Mouse (Mus musculus) forebrain, embryonic 13.5 days (tissue): ENCODE data around the gene Pax1. TPM values are rescaled to one million over a fixed set of nuclear protein-coding genes. Genes with fewer than 3 reads are reported as not detected.

Experiments used
- ATAC-seq: fragments of 200-750 bp; cut with Nextera tagmentation; 2 replicates; pipeline ENCODE4 v1.8.0; 2017
- H3K27ac ChIP-seq: fragments of 300-500 bp; sonication (generic); 2 replicates; pipeline ENCODE4 v1.5.1; 2015; ENCODE audit warnings: inconsistent platforms, mild to moderate bottlenecking, moderate library complexity
- H3K27me3 ChIP-seq: fragments of 300-500 bp; sonication (generic); 2 replicates; pipeline ENCODE4 v1.6.1; 2015; ENCODE audit warnings: mild to moderate bottlenecking, inconsistent platforms
- H3K36me3 ChIP-seq: fragments of 300-500 bp; sonication (generic); 2 replicates; pipeline ENCODE4 v1.6.1; 2015; ENCODE audit warnings: mild to moderate bottlenecking, inconsistent platforms; ENCODE audit not compliant: poor library complexity, severe bottlenecking
- H3K4me1 ChIP-seq: fragments of 300-500 bp; sonication (generic); 2 replicates; pipeline ENCODE4 v1.6.1; 2015; ENCODE audit warnings: inconsistent platforms
- H3K4me2 ChIP-seq: fragments of 300-500 bp; sonication (generic); 2 replicates; pipeline ENCODE4 v1.6.1; 2015; ENCODE audit warnings: inconsistent platforms, mild to moderate bottlenecking, moderate library complexity
- H3K4me3 ChIP-seq: fragments of 300-500 bp; sonication (generic); 2 replicates; pipeline ENCODE4 v1.5.1; 2015; ENCODE audit warnings: mild to moderate bottlenecking, inconsistent platforms
- H3K9ac ChIP-seq: fragments of 300-500 bp; sonication (generic); 2 replicates; pipeline ENCODE4 v1.6.1; 2015; ENCODE audit warnings: mild to moderate bottlenecking, inconsistent platforms
- H3K9me3 ChIP-seq: fragments of 300-500 bp; sonication (generic); replicated peaks from 2 replicates; pipeline ENCODE4 v1.6.1; 2016; ENCODE audit warnings: inconsistent platforms
- WGBS: fragments of 180-500 bp; shearing (Covaris S2); methylation state at CpG from one replicate; pipeline ENCODE4 v1.1.7; 2015; 5-methylcytosine and 5-hydroxymethylcytosine counted together
- polyA plus RNA-seq: library from polyadenylated mRNA; unstranded; fragments of >200 nt; fragmentation: Nextera tagmentation; extraction: Ambion mirVana; gene quantifications from 2 replicates; pipeline ENCODE4 v1.2.1, GENCODE M21; 2015

Gene Pax1
- polyA plus RNA-seq, 1 experiment from 2014 or later: not detected

DNA sequence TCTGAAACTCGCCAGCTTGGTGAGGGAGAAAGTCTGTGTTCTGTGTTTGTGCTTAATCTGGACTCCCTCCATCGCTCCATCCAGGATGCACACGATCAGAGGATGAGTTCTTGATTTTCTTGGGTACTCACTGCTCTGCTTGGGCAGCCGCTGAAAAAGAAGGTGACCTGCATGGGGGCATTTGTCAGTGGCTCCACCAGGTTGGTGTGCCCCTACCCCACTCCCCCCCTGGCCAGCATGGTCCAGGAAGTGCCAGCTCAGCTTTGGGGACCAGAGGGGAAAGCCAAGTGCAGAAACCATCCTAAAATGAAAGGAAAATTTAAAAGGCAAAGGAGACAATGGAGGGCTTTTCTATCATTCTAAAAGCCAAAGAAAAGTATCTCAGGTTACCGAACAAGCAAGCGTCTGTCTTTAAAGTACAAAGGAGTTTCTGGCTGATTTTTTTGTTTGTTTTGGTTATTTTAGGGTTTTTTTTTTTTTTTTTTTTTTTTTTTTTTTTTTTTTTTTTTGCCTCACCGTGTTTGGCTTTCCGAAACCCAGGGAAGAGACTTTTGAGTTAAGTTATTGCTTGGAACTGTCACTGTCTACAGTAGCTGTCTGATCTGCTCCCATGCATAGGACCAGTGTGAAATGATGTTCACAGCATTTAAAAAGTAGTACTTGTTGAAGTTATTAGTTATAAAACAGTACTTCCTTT lies 13.4 kb downstream of the Pax1 start:
- 7% methylated on average over 8 of the region's 8 CpGs for WGBS
- Histone ChIP-seq H3K9ac (no peak overlapping the region), H3K4me2 (no peak overlapping the region), H3K9me3 (no peaks in the 10 kb centered on the region), H3K36me3 (no peaks in the 10 kb centered on the region), H3K27me3 (peaks cover 85% of the 10 kb centered on the region), H3K4me3 (no peak overlapping the region), H3K27ac (no peak overlapping the region), H3K4me1 (no peaks in the 10 kb centered on the region)
- ATAC-seq: no peak

DNA sequence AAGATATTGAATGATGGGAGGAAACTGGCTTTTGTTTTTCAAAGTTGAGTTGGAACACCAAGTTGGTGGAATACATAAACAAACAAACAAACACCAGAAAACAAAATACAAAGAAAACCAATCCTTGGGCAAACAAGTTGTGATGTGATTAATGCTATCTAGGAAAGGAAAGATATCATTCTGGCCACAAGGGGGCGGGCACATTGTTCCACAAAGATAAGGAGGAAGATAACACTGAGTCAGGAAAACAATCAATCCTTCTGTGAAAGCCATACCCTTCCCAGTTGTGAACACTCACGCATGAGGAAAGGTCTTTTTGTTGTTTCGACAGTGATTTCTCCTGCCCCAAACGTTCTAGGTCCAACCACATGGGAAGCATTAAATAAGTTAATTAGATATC lies 17.2 kb downstream of the Pax1 start:
- Histone ChIP-seq H3K27ac (no peak overlapping the region), H3K4me1 (no peaks in the 10 kb centered on the region), H3K4me2 (no peak overlapping the region), H3K4me3 (no peak overlapping the region), H3K27me3 (peaks cover 52% of the 10 kb centered on the region), H3K36me3 (no peaks in the 10 kb centered on the region), H3K9ac (no peak overlapping the region), H3K9me3 (no peaks in the 10 kb centered on the region)
- 13% methylated on average over 4 of the region's 4 CpGs for WGBS
- ATAC-seq: peak; percentile 55; the same call in 1 of the 2 replicates

DNA sequence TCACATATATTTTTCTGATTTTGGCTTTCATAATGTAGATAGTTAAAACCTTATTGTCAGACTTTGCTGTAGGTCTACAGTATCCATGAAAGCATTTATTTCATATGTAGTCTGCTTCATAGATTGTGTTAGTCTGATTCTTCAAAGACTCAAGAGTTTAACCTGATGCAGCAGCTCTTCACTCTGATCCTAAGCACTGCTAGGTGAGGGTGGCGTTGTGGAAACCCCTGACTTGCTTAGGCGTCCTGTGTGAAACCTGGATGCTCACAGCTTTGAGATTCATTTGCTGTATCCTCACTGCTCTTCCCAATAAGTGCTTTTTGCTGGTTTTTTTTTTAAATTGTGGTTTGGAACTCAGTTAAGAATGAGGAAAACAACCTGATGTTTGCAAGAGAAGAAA lies 21.6 kb downstream of the Pax1 start:
- 75% methylated on average over 2 of the region's 2 CpGs for WGBS
- H3K27me3 ChIP-seq: peaks cover 8% of the 10 kb centered on the region
- no peak overlapping the region for H3K4me2 ChIP-seq
- H3K9ac ChIP-seq: no peak overlapping the region
- no peaks in the 10 kb centered on the region for H3K4me1 ChIP-seq
- H3K9me3 ChIP-seq: no peaks in the 10 kb centered on the region
- no peak overlapping the region for H3K27ac ChIP-seq
- H3K36me3 ChIP-seq: no peaks in the 10 kb centered on the region
- no peak for ATAC-seq
- no peak overlapping the region for H3K4me3 ChIP-seq

DNA sequence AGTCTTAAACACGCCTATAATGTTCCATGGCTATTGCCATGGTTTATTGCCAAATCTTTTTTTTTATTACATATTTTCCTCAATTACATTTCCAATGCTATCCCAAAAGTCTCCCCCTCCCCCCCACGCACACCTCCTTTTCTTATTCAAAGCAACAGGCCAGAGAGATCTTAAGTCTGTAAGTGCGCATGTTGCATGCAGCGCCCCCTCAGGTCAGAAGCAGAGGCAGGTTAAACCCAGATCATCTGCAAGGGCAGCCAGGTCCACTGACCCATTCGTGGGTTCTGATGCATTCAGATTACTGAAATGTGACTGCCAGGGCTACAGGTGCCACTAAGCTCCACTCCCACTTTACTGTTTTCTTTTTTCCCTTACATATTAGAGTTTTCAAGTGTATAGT lies 25.2 kb downstream of the Pax1 start:
- Histone ChIP-seq H3K27me3 (no peaks in the 10 kb centered on the region), H3K4me1 (no peaks in the 10 kb centered on the region), H3K36me3 (no peaks in the 10 kb centered on the region), H3K4me3 (no peak overlapping the region), H3K9me3 (no peaks in the 10 kb centered on the region), H3K9ac (no peak overlapping the region), H3K27ac (no peak overlapping the region), H3K4me2 (no peak overlapping the region)
- no peak for ATAC-seq
- WGBS: 51% methylated on average over 5 of the region's 5 CpGs

DNA sequence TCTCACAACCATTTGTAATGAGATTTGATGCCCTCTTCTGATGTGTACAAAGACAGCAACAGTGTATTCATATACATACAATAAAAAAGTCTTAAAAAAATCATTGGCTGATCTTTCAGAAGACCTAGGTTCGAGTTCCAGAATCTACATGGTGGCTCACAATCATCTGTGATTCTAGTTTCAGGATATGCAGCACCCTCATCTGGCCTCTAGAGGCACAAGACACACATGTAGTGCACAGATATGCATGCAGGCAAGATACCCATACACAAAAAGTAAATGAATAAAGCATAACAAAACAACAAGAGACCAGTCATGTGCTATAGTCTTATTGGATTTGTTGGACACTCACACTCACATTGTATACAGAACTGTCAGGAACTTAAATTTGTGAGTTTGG lies 47.6 kb downstream of the Pax1 start:
- H3K4me3 ChIP-seq: no peak overlapping the region
- 67% methylated on average over 1 of the region's 1 CpGs for WGBS
- H3K9me3 ChIP-seq: no peaks in the 10 kb centered on the region
- no peak for ATAC-seq
- no peaks in the 10 kb centered on the region for H3K27me3 ChIP-seq
- H3K36me3 ChIP-seq: no peaks in the 10 kb centered on the region
- no peak overlapping the region for H3K27ac ChIP-seq
- no peak overlapping the region for H3K9ac ChIP-seq
- no peaks in the 10 kb centered on the region for H3K4me1 ChIP-seq
- no peak overlapping the region for H3K4me2 ChIP-seq

DNA sequence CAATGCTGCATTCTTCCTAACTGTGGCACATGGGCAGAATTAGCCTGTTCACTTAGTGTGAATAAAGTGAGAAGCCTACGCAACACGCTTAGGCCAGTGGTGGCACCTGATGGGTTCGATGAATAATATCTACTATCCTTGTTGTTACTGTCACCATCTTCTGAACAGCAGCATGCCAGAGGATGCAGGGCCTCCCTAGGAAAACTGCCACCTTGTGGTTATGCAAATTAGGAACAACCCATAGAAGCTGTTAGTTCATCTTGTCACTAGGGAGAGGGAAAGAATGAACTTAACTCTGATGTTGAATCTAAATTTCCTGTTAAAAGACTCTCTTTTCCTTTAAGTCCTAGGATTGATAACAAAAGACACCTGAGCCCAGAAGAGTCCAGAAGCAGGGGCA lies 53.3 kb downstream of the Pax1 start:
- 93% methylated on average over 3 of the region's 3 CpGs for WGBS
- H3K9ac ChIP-seq: no peak overlapping the region
- no peaks in the 10 kb centered on the region for H3K9me3 ChIP-seq
- ATAC-seq: no peak
- no peak overlapping the region for H3K4me2 ChIP-seq
- H3K36me3 ChIP-seq: no peaks in the 10 kb centered on the region
- no peak overlapping the region for H3K27ac ChIP-seq
- H3K4me1 ChIP-seq: no peaks in the 10 kb centered on the region
- no peak overlapping the region for H3K4me3 ChIP-seq
- H3K27me3 ChIP-seq: no peaks in the 10 kb centered on the region

DNA sequence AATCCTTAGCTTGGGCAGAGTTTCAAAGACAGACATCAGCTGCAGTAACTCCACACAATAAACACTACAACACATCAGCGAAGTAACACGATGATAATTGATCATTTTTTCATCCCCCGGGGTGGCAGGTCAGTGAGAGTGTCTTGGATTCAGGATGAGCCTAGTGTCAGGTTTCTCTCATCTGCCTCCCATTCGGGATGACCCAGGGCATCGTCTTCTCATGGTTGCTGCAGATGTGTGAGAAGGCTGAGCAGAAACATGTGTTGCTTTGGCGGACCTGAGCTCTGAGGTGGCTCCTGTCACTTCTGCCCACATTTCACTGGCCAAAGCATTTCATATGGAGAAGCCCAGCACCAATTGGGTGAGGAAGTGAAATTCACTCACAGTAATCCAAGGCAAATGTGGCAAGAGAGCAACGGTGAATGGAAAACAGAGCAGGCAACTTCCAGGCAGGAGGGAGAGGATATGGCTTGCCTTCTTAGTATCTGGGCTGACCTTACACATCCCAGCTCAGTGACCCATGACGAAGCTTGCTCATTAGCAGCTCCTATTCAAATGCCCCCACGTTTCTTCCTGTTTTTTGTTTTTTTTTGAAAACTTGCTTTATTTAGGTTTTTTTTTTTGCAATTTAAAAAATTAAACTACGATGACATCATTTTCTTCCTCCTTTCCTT lies 63.0 kb downstream of the Pax1 start:
- no peaks in the 10 kb centered on the region for H3K27me3 ChIP-seq
- H3K4me1 ChIP-seq: no peaks in the 10 kb centered on the region
- no peaks in the 10 kb centered on the region for H3K9me3 ChIP-seq
- H3K9ac ChIP-seq: no peak overlapping the region
- 43% methylated on average over 10 of the region's 10 CpGs for WGBS
- no peak overlapping the region for H3K4me2 ChIP-seq
- no peak overlapping the region for H3K4me3 ChIP-seq
- H3K27ac ChIP-seq: no peak overlapping the region
- ATAC-seq: no peak
- no peaks in the 10 kb centered on the region for H3K36me3 ChIP-seq

DNA sequence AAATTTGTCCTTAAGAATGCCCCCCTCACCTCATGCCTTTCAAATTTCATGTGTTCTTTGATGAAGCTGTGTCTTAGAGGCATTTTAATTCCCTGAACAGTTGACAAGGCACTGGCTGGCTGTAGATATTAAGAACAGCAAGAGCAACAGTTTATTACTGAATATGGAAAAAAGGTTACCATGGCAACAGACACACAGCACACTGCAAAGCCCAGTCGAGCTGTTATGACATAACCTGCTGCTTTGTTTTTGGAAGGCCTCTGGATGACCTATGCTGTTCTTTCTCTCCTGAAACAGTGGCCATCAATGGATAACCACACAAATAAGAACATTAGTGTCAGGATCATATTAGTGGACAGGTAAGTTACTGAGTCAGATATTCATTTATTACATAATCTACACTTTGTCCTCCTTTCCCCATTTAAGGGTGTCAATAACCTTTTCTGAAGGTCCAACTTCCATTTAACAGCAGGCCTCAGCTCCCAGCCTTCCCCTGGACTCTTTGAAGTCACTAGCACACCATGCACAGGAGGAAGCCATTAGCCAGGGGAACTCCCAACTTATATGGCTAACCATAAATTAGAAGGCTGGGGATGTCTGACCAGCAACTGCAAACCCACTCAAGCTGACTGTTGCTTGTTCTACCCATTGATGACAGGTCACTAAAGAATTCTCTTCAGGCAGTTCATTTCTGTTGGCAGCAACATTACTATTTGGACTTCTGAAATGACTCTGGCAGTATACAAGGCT lies 68.1 kb downstream of the Pax1 start:
- Histone ChIP-seq H3K9ac (no peak overlapping the region), H3K27me3 (no peaks in the 10 kb centered on the region), H3K4me1 (no peaks in the 10 kb centered on the region), H3K4me2 (no peak overlapping the region), H3K27ac (no peak overlapping the region), H3K4me3 (no peak overlapping the region), H3K9me3 (no peaks in the 10 kb centered on the region), H3K36me3 (no peaks in the 10 kb centered on the region)
- 32% methylated on average over 1 of the region's 1 CpGs for WGBS
- peak; percentile 38; the same call in 1 of the 2 replicates for ATAC-seq

DNA sequence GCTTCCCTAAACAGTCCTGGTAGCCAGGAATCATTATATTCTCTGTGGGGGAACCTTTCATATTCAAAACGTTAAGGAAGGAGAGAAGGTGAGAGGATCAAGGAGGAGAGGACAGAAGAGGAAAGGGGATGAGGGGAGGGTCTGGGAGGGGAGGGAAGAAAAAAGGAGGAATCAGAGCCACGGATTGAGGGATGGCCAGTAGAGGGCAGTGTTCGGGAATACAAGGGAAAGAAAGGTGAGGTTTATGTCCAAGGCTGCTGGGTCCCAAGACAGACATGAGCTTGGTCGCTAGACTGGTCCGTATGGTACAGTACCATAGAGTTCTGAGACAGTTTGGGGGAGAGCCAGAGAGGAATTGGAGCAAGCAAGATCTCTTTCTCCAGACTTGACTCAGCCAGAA lies 71.4 kb downstream of the Pax1 start:
- Histone ChIP-seq H3K9me3 (no peaks in the 10 kb centered on the region), H3K27ac (no peak overlapping the region), H3K27me3 (no peaks in the 10 kb centered on the region), H3K4me2 (no peak overlapping the region), H3K36me3 (no peaks in the 10 kb centered on the region), H3K4me3 (no peak overlapping the region), H3K9ac (no peak overlapping the region), H3K4me1 (no peaks in the 10 kb centered on the region)
- ATAC-seq: no peak
- 28% methylated on average over 5 of the region's 5 CpGs for WGBS

Other genes starting within 250 kb of the Pax1 start
- 3.1 and 3.2 TPM in 2 replicates for gene Nkx2-2, start 167.7 kb upstream of the Pax1 start, polyA plus RNA-seq